Mouse (Mus musculus): ENCODE results near the gene Akap13. TPM values are rescaled to one million over a fixed set of nuclear protein-coding genes. Genes with fewer than 3 reads are reported as not detected.

Akap13 gene
- total RNA-seq, 1 experiment: 24.6 TPM

GRCm38 (mm10) chr7:75591961-75592360 is 136.6 kb downstream of the Akap13 start:
- Histone ChIP-seq H3K4me1 (ENCODE audit: control insufficient read depth in 2 of 2, insufficient read depth in 2 of 2, low read length in 2 of 2, poor library complexity in 1 of 2) (no peaks in the 10 kb centered on the region; a peak in 1 of 4 replicates), H3K4me3 (ENCODE audit: insufficient read depth in 1 of 2, low read depth in 1 of 2, low read length in 2 of 2, poor library complexity in 1 of 2, severe bottlenecking in 1 of 2) (no peak overlapping the region), H3K9ac (ENCODE audit: insufficient read depth, low read depth, low read length, poor library complexity, severe bottlenecking) (no peak overlapping the region), H3K27ac (ENCODE audit: insufficient read depth, low read depth, low read length, poor library complexity, severe bottlenecking) (no peak overlapping the region), H3K9me3 (ENCODE audit: control insufficient read depth, insufficient read depth, low read depth, low read length) (no peaks in the 10 kb centered on the region), H3K36me3 (ENCODE audit: control insufficient read depth, insufficient read depth, low read length, poor library complexity, severe bottlenecking) (no peaks in the 10 kb centered on the region)
- DNase-seq (ENCODE audit: low read depth, low spot score): no peak
- TF ChIP-seq ZNF384 (IDR thresholded peaks at IDR 0.05; ENCODE audit: low read depth, low read length): no peak
- no peak for TF ChIP-seq ZC3H11A (IDR thresholded peaks at IDR 0.05; ENCODE audit: borderline replicate concordance, low read depth, low read length)
- no peak for TF ChIP-seq MAFK (IDR thresholded peaks at IDR 0.05; ENCODE audit: insufficient read depth, low read depth, low read length)
- no peak for TF ChIP-seq HCFC1 (IDR thresholded peaks at IDR 0.05; ENCODE audit: borderline replicate concordance, insufficient read depth, low read length)
- in situ Hi-C loops (cut with MboI; ENCODE audit: low sequenced_read_pairs in 2 of 2, unreplicated experiment in 2 of 2): no loop called here

GRCm38 (mm10) chr7:75594801-75595200 is 139.5 kb downstream of the Akap13 start:
- DNase-seq (ENCODE audit: low read depth, low spot score): no peak
- Histone ChIP-seq H3K9ac (ENCODE audit: insufficient read depth, low read depth, low read length, poor library complexity, severe bottlenecking) (no peak overlapping the region), H3K4me3 (ENCODE audit: insufficient read depth in 1 of 2, low read depth in 1 of 2, low read length in 2 of 2, poor library complexity in 1 of 2, severe bottlenecking in 1 of 2) (no peak overlapping the region), H3K36me3 (ENCODE audit: control insufficient read depth, insufficient read depth, low read length, poor library complexity, severe bottlenecking) (no peaks in the 10 kb centered on the region), H3K27ac (ENCODE audit: insufficient read depth, low read depth, low read length, poor library complexity, severe bottlenecking) (no peak overlapping the region), H3K9me3 (ENCODE audit: control insufficient read depth, insufficient read depth, low read depth, low read length) (no peaks in the 10 kb centered on the region), H3K4me1 (ENCODE audit: control insufficient read depth in 2 of 2, insufficient read depth in 2 of 2, low read length in 2 of 2, poor library complexity in 1 of 2) (no peaks in the 10 kb centered on the region)
- no peak for TF ChIP-seq CHD2 (IDR thresholded peaks at IDR 0.05; ENCODE audit: low read depth, low read length)
- in situ Hi-C loops (cut with MboI; ENCODE audit: low sequenced_read_pairs in 2 of 2, unreplicated experiment in 2 of 2): no loop called here

- H3K27ac ChIP-seq (ENCODE audit: insufficient read depth, low read depth, low read length, poor library complexity, severe bottlenecking): no peak overlapping the region
- H3K9ac ChIP-seq (ENCODE audit: insufficient read depth, low read depth, low read length, poor library complexity, severe bottlenecking): no peak overlapping the region
- H3K4me3 ChIP-seq (ENCODE audit: insufficient read depth in 1 of 2, low read depth in 1 of 2, low read length in 2 of 2, poor library complexity in 1 of 2, severe bottlenecking in 1 of 2): no peak overlapping the region
- TF ChIP-seq MAFK (IDR thresholded peaks at IDR 0.05; ENCODE audit: insufficient read depth, low read depth, low read length) (no peak), ZC3H11A (IDR thresholded peaks at IDR 0.05; ENCODE audit: borderline replicate concordance, low read depth, low read length) (no peak), ZNF384 (IDR thresholded peaks at IDR 0.05; ENCODE audit: low read depth, low read length) (no peak), CHD2 (IDR thresholded peaks at IDR 0.05; ENCODE audit: low read depth, low read length) (no peak), HCFC1 (IDR thresholded peaks at IDR 0.05; ENCODE audit: borderline replicate concordance, insufficient read depth, low read length) (no peak)
- H3K36me3 ChIP-seq (ENCODE audit: control insufficient read depth, insufficient read depth, low read length, poor library complexity, severe bottlenecking): no peaks in the 10 kb centered on the region
- no peak for DNase-seq (ENCODE audit: low read depth, low spot score)
- no peaks in the 10 kb centered on the region for H3K4me1 ChIP-seq (ENCODE audit: control insufficient read depth in 2 of 2, insufficient read depth in 2 of 2, low read length in 2 of 2, poor library complexity in 1 of 2)
- H3K9me3 ChIP-seq (ENCODE audit: control insufficient read depth, insufficient read depth, low read depth, low read length): no peaks in the 10 kb centered on the region
- in situ Hi-C loops (cut with MboI; ENCODE audit: low sequenced_read_pairs in 2 of 2, unreplicated experiment in 2 of 2): no loop called here
Measured at GRCm38 (mm10) chr7:75595268-75595667, 139.9 kb downstream of the Akap13 start.

GRCm38 (mm10) chr7:75596058-75596748 is 140.9 kb downstream of the Akap13 start:
- in situ Hi-C loops (cut with MboI; ENCODE audit: low sequenced_read_pairs in 2 of 2, unreplicated experiment in 2 of 2): no loop called here
- Histone ChIP-seq H3K9ac (ENCODE audit: insufficient read depth, low read depth, low read length, poor library complexity, severe bottlenecking) (no peak overlapping the region), H3K36me3 (ENCODE audit: control insufficient read depth, insufficient read depth, low read length, poor library complexity, severe bottlenecking) (no peaks in the 10 kb centered on the region), H3K4me3 (ENCODE audit: insufficient read depth in 1 of 2, low read depth in 1 of 2, low read length in 2 of 2, poor library complexity in 1 of 2, severe bottlenecking in 1 of 2) (no peak overlapping the region), H3K27ac (ENCODE audit: insufficient read depth, low read depth, low read length, poor library complexity, severe bottlenecking) (no peak overlapping the region), H3K4me1 (ENCODE audit: control insufficient read depth in 2 of 2, insufficient read depth in 2 of 2, low read length in 2 of 2, poor library complexity in 1 of 2) (no peaks in the 10 kb centered on the region), H3K9me3 (ENCODE audit: control insufficient read depth, insufficient read depth, low read depth, low read length) (no peaks in the 10 kb centered on the region)
- TF ChIP-seq ZNF384 (IDR thresholded peaks at IDR 0.05; ENCODE audit: low read depth, low read length) (no peak), ZC3H11A (IDR thresholded peaks at IDR 0.05; ENCODE audit: borderline replicate concordance, low read depth, low read length) (no peak), MAFK (IDR thresholded peaks at IDR 0.05; ENCODE audit: insufficient read depth, low read depth, low read length) (no peak), CHD2 (IDR thresholded peaks at IDR 0.05; ENCODE audit: low read depth, low read length) (no peak), HCFC1 (IDR thresholded peaks at IDR 0.05; ENCODE audit: borderline replicate concordance, insufficient read depth, low read length) (no peak)
- DNase-seq (ENCODE audit: low read depth, low spot score): no peak

- H3K9me3 ChIP-seq (ENCODE audit: control insufficient read depth, insufficient read depth, low read depth, low read length): no peaks in the 10 kb centered on the region
- H3K9ac ChIP-seq (ENCODE audit: insufficient read depth, low read depth, low read length, poor library complexity, severe bottlenecking): no peak overlapping the region
- H3K4me3 ChIP-seq (ENCODE audit: insufficient read depth in 1 of 2, low read depth in 1 of 2, low read length in 2 of 2, poor library complexity in 1 of 2, severe bottlenecking in 1 of 2): no peak overlapping the region
- H3K4me1 ChIP-seq (ENCODE audit: control insufficient read depth in 2 of 2, insufficient read depth in 2 of 2, low read length in 2 of 2, poor library complexity in 1 of 2): no peaks in the 10 kb centered on the region
- H3K36me3 ChIP-seq (ENCODE audit: control insufficient read depth, insufficient read depth, low read length, poor library complexity, severe bottlenecking): no peaks in the 10 kb centered on the region
- no peak overlapping the region for H3K27ac ChIP-seq (ENCODE audit: insufficient read depth, low read depth, low read length, poor library complexity, severe bottlenecking)
- in situ Hi-C loops (cut with MboI; ENCODE audit: low sequenced_read_pairs in 2 of 2, unreplicated experiment in 2 of 2): no loop called here
- DNase-seq (ENCODE audit: low read depth, low spot score): no peak
- TF ChIP-seq ZNF384 (IDR thresholded peaks at IDR 0.05; ENCODE audit: low read depth, low read length) (no peak), ZC3H11A (IDR thresholded peaks at IDR 0.05; ENCODE audit: borderline replicate concordance, low read depth, low read length) (no peak), HCFC1 (IDR thresholded peaks at IDR 0.05; ENCODE audit: borderline replicate concordance, insufficient read depth, low read length) (no peak), MAFK (IDR thresholded peaks at IDR 0.05; ENCODE audit: insufficient read depth, low read depth, low read length) (no peak), CHD2 (IDR thresholded peaks at IDR 0.05; ENCODE audit: low read depth, low read length) (no peak)
Measured at GRCm38 (mm10) chr7:75597840-75598239, 142.5 kb downstream of the Akap13 start.
